Mouse (Mus musculus) erythroblast, embryonic 14.5 days (primary cell): ENCODE measurements around the gene Nt5c3.

Source experiments
- GATA1 ChIP-seq: IDR thresholded peaks from 2 replicates; pipeline ENCODE4 v1.6.1; 2012; ENCODE audit warnings: low read length, inconsistent platforms, mixed read lengths
- TAL1 ChIP-seq: IDR thresholded peaks from 3 replicates; pipeline ENCODE4 v1.6.1; 2012; ENCODE audit warnings: low read length, inconsistent platforms, mixed read lengths

GRCm38 (mm10) chr6:56906121-56906846 is 17.4 kb downstream of the Nt5c3 start:
- TF ChIP-seq TAL1 (no peak), GATA1 (no peak)
